Mouse (Mus musculus) hindbrain, embryonic 10.5 days (tissue): ENCODE results near the gene Ssbp1. TPM values are rescaled to one million over a fixed set of nuclear protein-coding genes. Genes with fewer than 3 reads are reported as not detected.

ENCODE experiments used
- DNase-seq: peaks from one replicate; pipeline ENCODE4 v3.0.0-alpha.2; 2017; ENCODE audit warnings: low spot score
- H3K27ac ChIP-seq: fragments of 300-500 bp; sonication (generic); 2 replicates; pipeline ENCODE4 v1.5.1; 2016; ENCODE audit warnings: mild to moderate bottlenecking, moderate library complexity
- H3K27me3 ChIP-seq: fragments of 300-500 bp; sonication (generic); 2 replicates; pipeline ENCODE4 v1.6.1; 2016; ENCODE audit warnings: mild to moderate bottlenecking; ENCODE audit not compliant: poor library complexity, insufficient read depth, severe bottlenecking
- H3K36me3 ChIP-seq: fragments of 300-500 bp; sonication (generic); 2 replicates; pipeline ENCODE4 v1.6.1; 2016; ENCODE audit warnings: mild to moderate bottlenecking, moderate library complexity
- H3K4me1 ChIP-seq: fragments of 300-500 bp; sonication (generic); replicated peaks from 2 replicates; pipeline ENCODE4 v1.6.1; 2016; ENCODE audit warnings: mild to moderate bottlenecking
- H3K4me3 ChIP-seq: fragments of 300-500 bp; sonication (generic); 2 replicates; pipeline ENCODE4 v1.5.1; 2016; ENCODE audit warnings: mild to moderate bottlenecking, moderate library complexity
- H3K9me3 ChIP-seq: fragments of 300-500 bp; sonication (generic); 2 replicates; pipeline ENCODE4 v1.6.1; 2016; ENCODE audit warnings: mild to moderate bottlenecking, moderate library complexity
- WGBS: fragments of 180-500 bp; shearing (Covaris S2); methylation state at CpG from one replicate; pipeline ENCODE4 v1.1.7; 2016; 5-methylcytosine and 5-hydroxymethylcytosine counted together
- polyA plus RNA-seq: library from polyadenylated mRNA; unstranded; fragments of >200 nt; fragmentation: Nextera tagmentation; extraction: Ambion mirVana; gene quantifications from 2 replicates; pipeline ENCODE4 v1.2.1, GENCODE M21; 2016

The Ssbp1 gene
- polyA plus RNA-seq, 1 experiment from 2014 or later: 175 TPM

- 92% methylated on average over 5 of the region's 5 CpGs for WGBS
- H3K36me3 ChIP-seq: peaks cover 79% of the 10 kb centered on the region
Observed at GRCm38 (mm10) chr6:40482318-40482717, 11.2 kb downstream of the Ssbp1 start.

GRCm38 (mm10) chr6:40490933-40491332 lies 19.8 kb downstream of the Ssbp1 start, which contains the start of gene Tas2r137:
TSS of gene Tas2r137 (plus strand) at chr6:40491233.
- Histone ChIP-seq H3K36me3 (peaks cover 4% of the 10 kb centered on the region), H3K27me3 (no peaks in the 10 kb centered on the region), H3K4me3 (no peak within 1 kb of the TSS), H3K4me1 (no peaks in the 10 kb centered on the region), H3K9me3 (no peaks in the 10 kb centered on the region), H3K27ac (no peak within 1 kb of the TSS)
- DNase-seq: no peak

More at GRCm38 (mm10) chr6:40482318-40482717, 11.2 kb downstream of the Ssbp1 start:
- H3K27ac ChIP-seq: no peak overlapping the region
- H3K9me3 ChIP-seq: no peaks in the 10 kb centered on the region
- H3K4me3 ChIP-seq: no peak overlapping the region
- no peak for DNase-seq
- H3K27me3 ChIP-seq: no peaks in the 10 kb centered on the region
- no peaks in the 10 kb centered on the region for H3K4me1 ChIP-seq

- Histone ChIP-seq H3K27ac (no peak within 1 kb of the TSS), H3K4me1 (no peaks in the 10 kb centered on the region), H3K4me3 (no peak within 1 kb of the TSS), H3K36me3 (no peaks in the 10 kb centered on the region), H3K27me3 (no peaks in the 10 kb centered on the region), H3K9me3 (no peaks in the 10 kb centered on the region)
- no peak for DNase-seq
- 91% methylated on average over 3 of the region's 3 CpGs for WGBS
Observed at GRCm38 (mm10) chr6:40493229-40493628, 22.1 kb downstream of the Ssbp1 start, which contains the start of gene Tas2r108. TSS of gene Tas2r108 (plus strand) at chr6:40493529.

- Histone ChIP-seq H3K27me3 (no peaks in the 10 kb centered on the region), H3K4me1 (no peaks in the 10 kb centered on the region), H3K27ac (no peak within 1 kb of the TSS), H3K9me3 (no peaks in the 10 kb centered on the region), H3K36me3 (no peaks in the 10 kb centered on the region), H3K4me3 (no peak within 1 kb of the TSS)
- no peak for DNase-seq
- 83% methylated on average over 1 of the region's 1 CpGs for WGBS
Observed at GRCm38 (mm10) chr6:40519408-40519807, 48.3 kb downstream of the Ssbp1 start, which contains the start of gene Prss37. TSS of gene Prss37 (minus strand) at chr6:40519508.

Other genes starting within 250 kb of the Ssbp1 start
- 41.9 and 44.8 TPM in 2 replicates for gene Agk, start 146.2 kb upstream of the Ssbp1 start, polyA plus RNA-seq
- gene E330009J07Rik, start 35.2 kb upstream of the Ssbp1 start, polyA plus RNA-seq: 10.1 and 12.4 TPM in 2 replicates
- 0.21 TPM in 1 of 2 replicates, not detected in the other for gene Wee2, start 32.3 kb upstream of the Ssbp1 start, polyA plus RNA-seq
- not detected in 2 replicates for gene Tas2r137, start 19.9 kb downstream of the Ssbp1 start, polyA plus RNA-seq
- gene Tas2r108, start 22.2 kb downstream of the Ssbp1 start, polyA plus RNA-seq: 0.30 TPM in 1 of 2 replicates, not detected in the other
- not detected in 2 replicates for gene Prss37, start 48.2 kb downstream of the Ssbp1 start, polyA plus RNA-seq
- gene Olfr461, start 83.7 kb downstream of the Ssbp1 start, polyA plus RNA-seq: 0.17 and 0.18 TPM in 2 replicates
- gene Olfr460, start 98.1 kb downstream of the Ssbp1 start, polyA plus RNA-seq: not detected in 2 replicates
- 0.34 and 0.76 TPM in 2 replicates for gene Clec5a, start 114.5 kb downstream of the Ssbp1 start, polyA plus RNA-seq
- gene Tas2r138, start 142.0 kb downstream of the Ssbp1 start, polyA plus RNA-seq: not detected in 2 replicates
- not detected in 2 replicates for gene Mgam, start 157.5 kb downstream of the Ssbp1 start, polyA plus RNA-seq